19 mouse cellular contexts compared by ENCODE assay signal in genomic region chr14:103162923-103163322, GRCm38 (mm10).
DNase-seq lines count a peak whose midpoint lies in the region; ATAC-seq lines count a peak whose summit lies in the region.
"Had no signal": no experiment of that assay in that cellular context is flagged by ENCODE, and none has a peak within 500 bp of the region (broad histone marks: within the 10 kb centered on the region; RNA-seq: fewer than 3 reads in every experiment).

No protein-coding gene starts in this region.

- no peak overlapping the region for H3K4me3 ChIP-seq in forebrain, embryonic 16.5 days (replicated peaks; ENCODE audit: low read length)
- H3K4me3 ChIP-seq in forebrain, embryonic 10.5 days, result no peak overlapping the region
- H3K4me3 ChIP-seq in midbrain, embryonic 16.5 days (ENCODE audit: low read depth, low read length), result no peak overlapping the region
- no peak overlapping the region for H3K4me3 ChIP-seq in midbrain, embryonic 10.5 days
- H3K4me3 ChIP-seq: embryonic facial prominence, embryonic 12.5 days; layer of hippocampus, adult 2 months; limb, embryonic 13.5 days; midbrain, embryonic 12.5 days; myocyte had no signal

- H3K9me3 ChIP-seq in forebrain, embryonic 16.5 days (ENCODE audit: control insufficient read depth, low read length), result no peaks in the 10 kb centered on the region
- no peaks in the 10 kb centered on the region for H3K9me3 ChIP-seq in forebrain, embryonic 10.5 days
- H3K9me3 ChIP-seq in midbrain, embryonic 16.5 days (replicated peaks; ENCODE audit: control insufficient read depth, low read length, poor library complexity, severe bottlenecking), result no peaks in the 10 kb centered on the region
- no peaks in the 10 kb centered on the region for H3K9me3 ChIP-seq in midbrain, embryonic 10.5 days (replicated peaks)
- H3K9me3 ChIP-seq: embryonic facial prominence, embryonic 12.5 days; limb, embryonic 13.5 days; midbrain, embryonic 12.5 days had no signal

- H3K27me3 ChIP-seq in forebrain, embryonic 16.5 days (replicated peaks; ENCODE audit: control insufficient read depth, insufficient read depth, low read length), result no peaks in the 10 kb centered on the region
- no peaks in the 10 kb centered on the region for H3K27me3 ChIP-seq in forebrain, embryonic 10.5 days (ENCODE audit: poor library complexity, severe bottlenecking)
- H3K27me3 ChIP-seq in midbrain, embryonic 16.5 days (ENCODE audit: control insufficient read depth, insufficient read depth, low read depth, low read length), result no peaks in the 10 kb centered on the region
- H3K27me3 ChIP-seq in midbrain, embryonic 10.5 days (ENCODE audit: low read depth, poor library complexity, severe bottlenecking), result no peaks in the 10 kb centered on the region
- H3K27me3 ChIP-seq: embryonic facial prominence, embryonic 12.5 days; limb, embryonic 13.5 days; midbrain, embryonic 12.5 days; Patski had no signal

- intact Hi-C loops in left cerebral cortex, postnatal 36 days (cut with DNase I), result loop anchor here (5.0 kb wide), 1 partner anchor 309 kb away; no protein-coding TSS in a partner anchor

- no peak overlapping the region for H3K9ac ChIP-seq in forebrain, embryonic 16.5 days (replicated peaks; ENCODE audit: low read depth, low read length)
- H3K9ac ChIP-seq in midbrain, embryonic 16.5 days (ENCODE audit: low read depth, low read length), result no peak overlapping the region
- H3K9ac ChIP-seq: embryonic facial prominence, embryonic 12.5 days; limb, embryonic 13.5 days; midbrain, embryonic 12.5 days had no signal

- peak; percentile 52 for ATAC-seq in forebrain, embryonic 16.5 days
- peak; percentile 54; the same call in 1 of the 2 replicates for ATAC-seq in midbrain, embryonic 16.5 days
- ATAC-seq: hindbrain, postnatal 0 days; Patski had no signal

- H3K27ac ChIP-seq in forebrain, embryonic 16.5 days (ENCODE audit: low read length), result no peak overlapping the region
- no peak overlapping the region for H3K27ac ChIP-seq in forebrain, embryonic 10.5 days
- no peak overlapping the region for H3K27ac ChIP-seq in midbrain, embryonic 16.5 days (ENCODE audit: low read length)
- no peak overlapping the region for H3K27ac ChIP-seq in midbrain, embryonic 10.5 days (replicated peaks)
- H3K27ac ChIP-seq: embryonic facial prominence, embryonic 12.5 days; hindbrain, postnatal 0 days; layer of hippocampus, adult 2 months; limb, embryonic 13.5 days; midbrain, embryonic 12.5 days had no signal

- H3K36me3 ChIP-seq in forebrain, embryonic 16.5 days (ENCODE audit: control insufficient read depth, insufficient read depth), result no peaks in the 10 kb centered on the region
- peaks cover 6% of the 10 kb centered on the region; the same call in 1 of the 2 replicates for H3K36me3 ChIP-seq in forebrain, embryonic 10.5 days (replicated peaks)
- peaks cover 4% of the 10 kb centered on the region; the same call in 1 of the 2 replicates for H3K36me3 ChIP-seq in midbrain, embryonic 16.5 days (ENCODE audit: control insufficient read depth, insufficient read depth, low read length)
- H3K36me3 ChIP-seq in midbrain, embryonic 10.5 days, result 0 out of 2 replicates have a peak, but pooled peaks cover 14% of the 10 kb centered on the region

- H3K4me2 ChIP-seq in forebrain, embryonic 16.5 days (ENCODE audit: low read length), result no peak overlapping the region
- no peak overlapping the region for H3K4me2 ChIP-seq in midbrain, embryonic 16.5 days (ENCODE audit: low read length)
- H3K4me2 ChIP-seq: embryonic facial prominence, embryonic 12.5 days; heart, embryonic 11.5 days; limb, embryonic 13.5 days; midbrain, embryonic 12.5 days had no signal

- WGBS in forebrain, embryonic 16.5 days, result 63% methylated on average over 5 of the region's 5 CpGs
- WGBS in forebrain, embryonic 10.5 days, result 77% methylated on average over 5 of the region's 5 CpGs
- WGBS in midbrain, embryonic 16.5 days, result 72% methylated on average over 5 of the region's 5 CpGs
- 79% methylated on average over 5 of the region's 5 CpGs for WGBS in midbrain, embryonic 10.5 days

- no peak for DNase-seq in forebrain, embryonic 10.5 days (ENCODE audit: extremely low spot score, low spot score)
- DNase-seq in midbrain, embryonic 10.5 days (ENCODE audit: low spot score), result no peak
- DNase-seq in left cerebral cortex, postnatal 36 days (ENCODE audit: low spot score in 2 of 2), result peak; percentile 40 to 46
- no peak for DNase-seq in ovary, adult 18-20 months (ENCODE audit: low spot score)
- DNase-seq in heart, adult 8-10 months (ENCODE audit: low spot score), result no peak
- DNase-seq: adrenal gland, postnatal 36 days; gastrocnemius, postnatal 36 days; heart, postnatal 36 days; lung, postnatal 14 days had no signal

- peaks cover 3% of the 10 kb centered on the region; the same call in 1 of the 2 replicates for H3K4me1 ChIP-seq in forebrain, embryonic 16.5 days (replicated peaks; ENCODE audit: control insufficient read depth, insufficient read depth, low read length)
- no peaks in the 10 kb centered on the region for H3K4me1 ChIP-seq in forebrain, embryonic 10.5 days
- no peaks in the 10 kb centered on the region for H3K4me1 ChIP-seq in midbrain, embryonic 16.5 days (ENCODE audit: control insufficient read depth, insufficient read depth, low read length)
- H3K4me1 ChIP-seq in midbrain, embryonic 10.5 days, result no peaks in the 10 kb centered on the region
- H3K4me1 ChIP-seq: embryonic facial prominence, embryonic 12.5 days; limb, embryonic 13.5 days; midbrain, embryonic 12.5 days had no signal

Comparison
In these comparisons a context has a peak if more than half of its experiments do, and no peak if none do; other contexts are left out.
1. DNase-seq: peak in left cerebral cortex, postnatal 36 days (2 of 2); none in forebrain, embryonic 10.5 days (single experiment), midbrain, embryonic 10.5 days (single experiment), ovary, adult 18-20 months (single experiment) and heart, adult 8-10 months (single experiment).